Mouse (Mus musculus) spleen, adult 2 months (tissue): Measurements from ENCODE around the gene Apod.

Experiments
- CTCF ChIP-seq: fragments of 200-500 bp; IDR thresholded peaks from 2 replicates; pipeline ENCODE4 v1.5.1; 2011; ENCODE audit warnings: mild to moderate bottlenecking, inconsistent platforms; ENCODE audit not compliant: insufficient read depth, insufficient read length, insufficient replicate concordance; ENCODE audit errors: extremely low read depth
- POLR2A ChIP-seq: fragments of 200-500 bp; IDR thresholded peaks from 2 replicates; pipeline ENCODE4 v1.6.1; 2011; ENCODE audit warnings: low read depth, low read length, inconsistent platforms

DNA sequence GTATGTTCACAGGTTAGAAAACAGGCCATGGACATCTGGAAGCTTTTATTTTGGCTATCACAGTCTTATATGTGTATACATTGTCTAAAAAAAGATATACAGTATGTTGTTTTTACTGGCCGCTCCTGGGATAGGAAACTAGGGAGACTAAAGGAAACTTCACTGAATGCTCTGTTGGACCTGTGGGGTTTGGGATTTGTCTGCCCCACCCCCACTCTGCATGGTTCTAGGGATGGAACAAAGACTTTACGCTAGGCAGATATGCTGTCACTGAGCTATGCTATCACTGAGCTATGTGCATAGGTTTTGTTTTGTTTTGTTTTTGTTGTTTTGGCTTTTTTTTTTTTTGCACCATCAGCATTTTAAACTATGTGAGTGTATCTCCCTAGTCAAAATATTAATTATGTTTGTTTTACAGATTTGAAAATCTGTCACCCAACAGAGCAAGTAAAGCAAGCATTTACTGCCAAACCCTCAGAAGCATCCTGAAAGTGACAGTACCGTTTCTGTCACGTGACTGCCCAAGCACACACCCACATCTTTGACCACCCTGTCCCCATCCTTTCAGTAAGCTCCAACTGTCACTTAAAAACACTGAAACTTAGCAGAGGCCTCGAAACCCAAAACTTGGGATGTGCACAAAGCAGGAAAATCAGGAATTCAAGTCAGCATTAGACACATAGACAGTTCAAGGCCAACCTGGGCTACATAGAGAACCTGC lies 9.2 kb downstream of the Apod start:
- TF ChIP-seq CTCF (no peak), POLR2A (no peak)
